Mouse (Mus musculus) midbrain, embryonic 16.5 days (tissue): Measurements from ENCODE around the gene Tmem178b. TPM values are rescaled to one million over a fixed set of nuclear protein-coding genes. Genes with fewer than 3 reads are reported as not detected.

Source experiments
- ATAC-seq: fragments of 200-750 bp; cut with Nextera tagmentation; 2 replicates; pipeline ENCODE4 v1.8.0; 2017; ENCODE audit warnings: moderate TSS enrichment
- H3K27ac ChIP-seq: fragments of 300-500 bp; sonication (generic); 2 replicates; pipeline ENCODE4 v1.5.1; 2014; ENCODE audit warnings: mild to moderate bottlenecking, low read length, mixed read lengths
- H3K27me3 ChIP-seq: fragments of 300-500 bp; sonication (generic); 2 replicates; pipeline ENCODE4 v1.6.1; 2014; ENCODE audit warnings: low read depth, low read length, mixed read lengths; ENCODE audit not compliant: control insufficient read depth, insufficient read depth
- H3K36me3 ChIP-seq: fragments of 300-500 bp; sonication (generic); 2 replicates; pipeline ENCODE4 v1.6.1; 2014; ENCODE audit warnings: mild to moderate bottlenecking, low read length, moderate library complexity, mixed read lengths; ENCODE audit not compliant: control insufficient read depth, insufficient read depth
- H3K4me1 ChIP-seq: fragments of 300-500 bp; sonication (generic); 2 replicates; pipeline ENCODE4 v1.6.1; 2014; ENCODE audit warnings: mild to moderate bottlenecking, low read length, mixed read lengths; ENCODE audit not compliant: control insufficient read depth, insufficient read depth
- H3K4me2 ChIP-seq: fragments of 300-500 bp; sonication (generic); 2 replicates; pipeline ENCODE4 v1.6.1; 2014; ENCODE audit warnings: mild to moderate bottlenecking, low read length, mixed read lengths
- H3K4me3 ChIP-seq: fragments of 300-500 bp; sonication (generic); 2 replicates; pipeline ENCODE4 v1.5.1; 2014; ENCODE audit warnings: low read depth, mild to moderate bottlenecking, low read length, moderate library complexity, mixed read lengths
- H3K9ac ChIP-seq: fragments of 300-500 bp; sonication (generic); 2 replicates; pipeline ENCODE4 v1.6.1; 2014; ENCODE audit warnings: low read depth, low read length, mixed read lengths
- H3K9me3 ChIP-seq: fragments of 300-500 bp; sonication (generic); replicated peaks from 2 replicates; pipeline ENCODE4 v1.6.1; 2014; ENCODE audit warnings: mild to moderate bottlenecking, low read length, mixed read lengths; ENCODE audit not compliant: control insufficient read depth, poor library complexity, severe bottlenecking
- WGBS: fragments of 180-500 bp; shearing (Covaris S2); extraction: QIAGEN DNeasy Blood & Tissue Kit; methylation state at CpG from one replicate; pipeline ENCODE4 v1.1.7; 2014; 5-methylcytosine and 5-hydroxymethylcytosine counted together
- polyA plus RNA-seq: library from polyadenylated mRNA; unstranded; fragments of >200 nt; fragmentation: Nextera tagmentation; extraction: Ambion mirVana; gene quantifications from 2 replicates; pipeline ENCODE4 v1.2.1, GENCODE M21; 2015

Gene Tmem178b
- polyA plus RNA-seq, 1 experiment from 2014 or later = 32.8 TPM

- H3K9ac ChIP-seq = no peak overlapping the region
- no peak overlapping the region for H3K4me3 ChIP-seq
- H3K4me2 ChIP-seq = no peak overlapping the region
- no peak overlapping the region for H3K27ac ChIP-seq
- 79% methylated on average over 2 of the region's 2 CpGs for WGBS
- no peaks in the 10 kb centered on the region for H3K9me3 ChIP-seq
- no peaks in the 10 kb centered on the region for H3K27me3 ChIP-seq
- H3K4me1 ChIP-seq = peaks cover 12% of the 10 kb centered on the region
- no peak for ATAC-seq
- H3K36me3 ChIP-seq = no peaks in the 10 kb centered on the region
Measured at GRCm38 (mm10) chr6:40110729-40111128, 237.7 kb downstream of the Tmem178b start.

- no peak overlapping the region; the same call in 1 of the 2 replicates for H3K27ac ChIP-seq
- WGBS = 84% methylated on average over 10 of the region's 10 CpGs
- no peaks in the 10 kb centered on the region for H3K27me3 ChIP-seq
- no peaks in the 10 kb centered on the region for H3K36me3 ChIP-seq
- ATAC-seq = no peak
- H3K9ac ChIP-seq = no peak overlapping the region
- no peak overlapping the region for H3K4me2 ChIP-seq
- H3K4me1 ChIP-seq = peaks cover 22% of the 10 kb centered on the region
- no peak overlapping the region for H3K4me3 ChIP-seq
- no peaks in the 10 kb centered on the region for H3K9me3 ChIP-seq
Measured at GRCm38 (mm10) chr6:40112488-40112887, 239.4 kb downstream of the Tmem178b start.

- 39% methylated on average over 3 of the region's 3 CpGs for WGBS
- peaks cover 30% of the 10 kb centered on the region for H3K4me1 ChIP-seq
- no peak for ATAC-seq
- no peak overlapping the region for H3K4me3 ChIP-seq
- H3K36me3 ChIP-seq = no peaks in the 10 kb centered on the region
- H3K27ac ChIP-seq = peak overlapping the region; percentile 33; the same call in 1 of the 2 replicates
- H3K27me3 ChIP-seq = no peaks in the 10 kb centered on the region
- no peak overlapping the region for H3K4me2 ChIP-seq
- H3K9me3 ChIP-seq = no peaks in the 10 kb centered on the region
- H3K9ac ChIP-seq = no peak overlapping the region
Measured at GRCm38 (mm10) chr6:40116225-40116624, 243.2 kb downstream of the Tmem178b start.

GRCm38 (mm10) chr6:40120176-40120575, 247.1 kb downstream of the Tmem178b start:
- Histone ChIP-seq H3K27me3 (no peaks in the 10 kb centered on the region), H3K9me3 (no peaks in the 10 kb centered on the region), H3K4me3 (no peak overlapping the region), H3K9ac (no peak overlapping the region), H3K4me1 (peaks cover 37% of the 10 kb centered on the region), H3K36me3 (no peaks in the 10 kb centered on the region), H3K27ac (peak overlapping the region; percentile 2; the same call in 1 of the 2 replicates), H3K4me2 (no peak overlapping the region)
- ATAC-seq = no peak
- WGBS = 54% methylated on average over 2 of the region's 2 CpGs

GRCm38 (mm10) chr6:40121494-40121893, 248.4 kb downstream of the Tmem178b start:
- H3K9me3 ChIP-seq = no peaks in the 10 kb centered on the region
- no peaks in the 10 kb centered on the region for H3K36me3 ChIP-seq
- no peak overlapping the region for H3K9ac ChIP-seq
- H3K4me1 ChIP-seq = peaks cover 24% of the 10 kb centered on the region
- peak; percentile 67; the same call in 1 of the 2 replicates for ATAC-seq
- H3K27ac ChIP-seq = peak overlapping the region; percentile 66
- H3K4me2 ChIP-seq = 0 out of 2 replicates have a peak overlapping the region, but pooled peaks have one; percentile 1
- no peak overlapping the region for H3K4me3 ChIP-seq
- WGBS = 16% methylated on average over 4 of the region's 4 CpGs
- H3K27me3 ChIP-seq = no peaks in the 10 kb centered on the region

GRCm38 (mm10) chr6:40123070-40123690, 250.1 kb downstream of the Tmem178b start:
- Histone ChIP-seq H3K27ac (no peak overlapping the region), H3K4me2 (no peak overlapping the region), H3K4me3 (no peak overlapping the region), H3K9me3 (no peaks in the 10 kb centered on the region), H3K27me3 (no peaks in the 10 kb centered on the region), H3K9ac (no peak overlapping the region), H3K4me1 (peaks cover 22% of the 10 kb centered on the region), H3K36me3 (no peaks in the 10 kb centered on the region)
- ATAC-seq = 0 out of 2 replicates have a peak, but pooled peaks have one; percentile 25
- WGBS = 69% methylated on average over 12 of the region's 12 CpGs

- ATAC-seq = no peak
- H3K36me3 ChIP-seq = no peaks in the 10 kb centered on the region
- no peak overlapping the region for H3K4me3 ChIP-seq
- H3K9me3 ChIP-seq = no peaks in the 10 kb centered on the region
- no peak overlapping the region for H3K4me2 ChIP-seq
- H3K27me3 ChIP-seq = no peaks in the 10 kb centered on the region
- H3K9ac ChIP-seq = no peak overlapping the region
- no peak overlapping the region for H3K27ac ChIP-seq
- H3K4me1 ChIP-seq = peaks cover 22% of the 10 kb centered on the region
Measured at GRCm38 (mm10) chr6:40123960-40124359, 250.9 kb downstream of the Tmem178b start.

- H3K27me3 ChIP-seq = no peaks in the 10 kb centered on the region
- H3K36me3 ChIP-seq = no peaks in the 10 kb centered on the region
- H3K4me2 ChIP-seq = no peak overlapping the region
- H3K4me3 ChIP-seq = no peak overlapping the region
- H3K9ac ChIP-seq = no peak overlapping the region
- no peak for ATAC-seq
- 86% methylated on average over 6 of the region's 6 CpGs for WGBS
- H3K27ac ChIP-seq = no peak overlapping the region
- H3K4me1 ChIP-seq = peaks cover 2% of the 10 kb centered on the region; the same call in 1 of the 2 replicates
- H3K9me3 ChIP-seq = no peaks in the 10 kb centered on the region
Measured at GRCm38 (mm10) chr6:40128716-40129115, 255.6 kb downstream of the Tmem178b start.

- no peaks in the 10 kb centered on the region for H3K36me3 ChIP-seq
Measured at GRCm38 (mm10) chr6:40131936-40132335, 258.9 kb downstream of the Tmem178b start.

More at GRCm38 (mm10) chr6:40131936-40132335, 258.9 kb downstream of the Tmem178b start:
- 97% methylated on average over 1 of the region's 1 CpGs for WGBS
- H3K9ac ChIP-seq = no peak overlapping the region
- H3K4me2 ChIP-seq = no peak overlapping the region
- no peaks in the 10 kb centered on the region for H3K27me3 ChIP-seq
- H3K4me3 ChIP-seq = no peak overlapping the region
- no peak for ATAC-seq
- H3K4me1 ChIP-seq = peaks cover 5% of the 10 kb centered on the region; the same call in 1 of the 2 replicates
- H3K9me3 ChIP-seq = no peaks in the 10 kb centered on the region
- H3K27ac ChIP-seq = no peak overlapping the region
